Mouse (Mus musculus) frontal cortex, adult 2 months (tissue): ENCODE measurements around the gene Asb7. TPM values are rescaled to one million over a fixed set of nuclear protein-coding genes. Genes with fewer than 3 reads are reported as not detected.

Experiments
- DNase-seq, 2 experiments: peaks; one replicate each; pipeline ENCODE4 v3.0.0; 2022; ENCODE audit warnings: low spot score in 1 of 2; ENCODE audit errors: extremely low spot score in 1 of 2
- polyA plus RNA-seq: library from polyadenylated mRNA; depleted of rRNA; stranded (reverse); fragments of >200 nt; gene quantifications from 2 replicates; pipeline ENCODE4 v1.2.3, GENCODE M21; 2012; rRNA removed

Asb7 gene
- polyA plus RNA-seq, 1 experiment: 9.5 TPM

DNA sequence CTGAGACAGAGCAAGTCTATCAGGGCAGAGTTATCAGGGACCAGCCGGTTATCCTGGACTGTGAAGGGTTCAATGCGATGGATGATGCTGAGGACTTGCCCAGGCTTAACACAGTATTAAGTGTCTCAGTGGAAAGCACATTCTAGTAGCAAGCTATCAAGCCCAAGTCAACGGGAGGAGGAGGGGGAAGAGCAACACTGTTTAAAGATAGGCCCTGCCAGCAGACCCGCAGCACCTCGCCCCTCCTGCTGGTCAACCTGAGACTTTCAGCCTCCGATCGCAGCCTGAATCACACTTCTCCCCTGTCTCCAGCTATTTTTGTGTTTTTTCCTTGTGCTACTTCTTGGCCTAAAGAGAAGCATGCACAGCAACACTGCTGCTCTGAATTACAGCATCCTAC, 29.1 kb downstream of the Asb7 start:
- DNase-seq: no peak

DNA sequence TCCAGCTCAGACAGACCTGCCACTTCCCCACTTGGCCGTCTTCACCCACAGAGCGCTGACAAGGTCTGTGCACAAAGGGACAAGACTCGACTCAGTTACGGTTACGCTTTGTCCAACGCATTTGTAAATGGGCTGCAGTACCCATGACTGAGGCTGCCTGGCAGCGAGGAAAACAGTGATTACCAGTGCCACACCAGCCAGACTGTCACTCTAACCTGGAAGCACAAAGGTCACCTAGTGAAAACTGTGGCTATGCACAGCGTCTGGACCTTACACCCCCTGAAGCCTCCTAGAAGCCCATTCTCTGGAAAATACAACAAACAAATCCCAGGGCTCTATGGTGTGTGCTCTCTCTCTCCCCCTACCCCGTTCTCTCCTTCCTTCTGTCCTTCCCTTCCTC, 33.9 kb downstream of the Asb7 start:
- DNase-seq: no peak

DNA sequence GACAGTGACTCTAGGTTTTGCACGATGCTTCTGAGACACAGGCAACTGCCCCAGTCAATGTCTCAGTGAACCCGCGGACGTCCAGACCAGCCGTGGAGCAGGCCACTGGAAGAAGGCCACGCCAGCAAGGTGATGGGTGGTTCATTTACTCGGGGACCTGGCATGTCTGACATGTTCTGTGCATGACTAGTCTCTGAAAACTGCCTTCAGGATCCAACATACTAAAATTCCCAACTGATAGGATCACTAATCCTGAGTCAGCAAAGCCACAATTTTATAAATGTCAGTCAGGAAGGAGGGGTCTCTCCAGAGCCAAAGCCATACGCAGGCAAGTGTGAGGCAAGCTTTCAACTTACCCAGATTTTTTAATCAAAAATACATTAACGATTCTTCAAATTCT, 35.8 kb downstream of the Asb7 start:
- no peak for DNase-seq

DNA sequence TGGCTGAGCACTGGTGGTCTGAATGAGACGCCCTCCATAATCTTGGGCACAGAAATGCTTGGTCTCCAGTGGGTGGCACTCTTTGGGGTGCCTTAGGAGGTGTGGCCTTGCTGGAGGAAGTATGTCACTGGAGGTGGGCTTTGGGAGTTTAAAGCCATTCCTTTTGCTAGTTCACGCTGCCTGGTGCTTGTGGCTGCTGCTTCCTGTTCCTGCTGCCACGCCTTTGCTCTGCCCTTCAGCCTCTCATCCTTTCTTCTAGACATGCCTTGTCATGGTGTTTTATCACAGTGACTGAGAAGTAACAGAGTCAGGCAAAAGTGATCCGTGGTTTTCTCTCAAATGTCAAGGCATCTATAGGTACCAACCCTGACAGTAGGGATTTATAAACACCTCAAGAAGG, 37.2 kb downstream of the Asb7 start:
- no peak for DNase-seq

DNA sequence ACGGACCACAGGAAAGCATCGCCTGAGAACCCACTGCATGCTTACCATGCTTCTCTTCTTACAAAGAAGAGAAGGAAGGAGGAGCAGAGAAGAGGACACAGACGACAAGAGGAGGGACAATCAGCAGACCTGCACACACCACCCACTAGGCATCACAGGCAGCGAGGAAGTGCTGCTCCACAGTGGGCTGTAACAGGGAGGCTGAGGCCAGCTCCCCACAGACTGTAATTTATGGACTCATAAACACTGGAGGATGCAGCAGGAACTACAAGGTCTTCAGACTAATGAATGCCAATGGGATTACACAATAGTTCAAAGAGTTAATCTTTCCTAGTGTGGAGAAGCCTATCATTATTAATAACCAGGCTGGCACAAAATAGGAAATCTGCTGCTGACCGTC, 38.5 kb downstream of the Asb7 start:
- no peak for DNase-seq

DNA sequence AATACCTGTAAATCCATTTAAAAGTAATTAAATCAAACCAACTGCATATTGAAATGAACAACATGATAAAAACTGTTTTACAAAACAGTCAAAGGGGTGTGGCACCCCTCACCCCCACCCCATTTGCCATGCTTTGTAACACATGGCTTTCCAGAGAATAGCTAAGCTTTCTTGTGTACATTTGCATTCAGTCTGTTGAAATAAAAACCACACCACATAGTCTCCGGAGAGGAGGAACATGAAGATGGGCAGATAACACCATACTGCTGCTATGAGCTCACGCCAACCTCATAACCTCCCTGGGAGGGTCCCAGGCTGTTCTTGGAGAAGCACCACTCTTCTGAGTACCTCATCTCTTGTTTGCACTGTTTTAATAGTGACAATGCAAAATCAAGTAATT, 40.2 kb downstream of the Asb7 start:
- no peak for DNase-seq

DNA sequence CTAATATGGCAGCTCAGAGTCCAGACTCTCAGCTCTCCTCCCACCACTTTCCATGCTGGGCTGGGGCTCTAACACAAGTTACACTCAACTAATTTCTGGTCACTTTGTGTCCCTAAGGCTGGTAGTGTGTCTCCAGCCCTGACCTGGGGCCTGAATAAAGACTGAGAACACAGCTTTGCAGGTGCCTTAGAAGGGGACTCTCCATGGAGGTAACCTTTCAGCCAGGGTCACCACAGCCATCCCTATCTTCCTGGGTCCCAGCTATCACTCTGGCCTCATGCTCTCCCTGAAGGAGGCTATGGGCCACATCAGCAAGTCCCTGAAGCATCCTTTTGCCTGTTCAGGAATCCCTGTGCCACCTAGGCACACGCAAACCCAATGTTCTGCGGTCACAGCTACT, 43.7 kb downstream of the Asb7 start:
- no peak for DNase-seq

DNA sequence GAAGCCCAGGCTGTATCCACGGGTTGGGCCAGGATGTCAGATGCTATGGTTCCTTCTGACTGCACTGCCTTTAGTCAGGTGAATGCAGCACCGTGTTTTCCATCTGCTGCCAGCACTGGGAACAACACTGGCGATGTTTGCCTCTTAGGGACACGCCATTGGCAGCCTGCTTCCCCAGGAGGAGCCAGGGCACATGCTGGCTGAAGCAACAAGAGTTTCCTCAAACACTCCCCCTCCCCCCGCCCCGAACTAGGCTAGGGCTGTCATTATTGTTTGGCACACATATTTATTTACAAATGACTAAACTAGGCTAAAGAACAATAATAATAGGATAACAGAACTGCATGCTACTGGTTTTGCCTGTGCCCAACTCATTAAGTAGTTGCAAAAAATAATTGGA, 56.0 kb downstream of the Asb7 start:
- DNase-seq: no peak

DNA sequence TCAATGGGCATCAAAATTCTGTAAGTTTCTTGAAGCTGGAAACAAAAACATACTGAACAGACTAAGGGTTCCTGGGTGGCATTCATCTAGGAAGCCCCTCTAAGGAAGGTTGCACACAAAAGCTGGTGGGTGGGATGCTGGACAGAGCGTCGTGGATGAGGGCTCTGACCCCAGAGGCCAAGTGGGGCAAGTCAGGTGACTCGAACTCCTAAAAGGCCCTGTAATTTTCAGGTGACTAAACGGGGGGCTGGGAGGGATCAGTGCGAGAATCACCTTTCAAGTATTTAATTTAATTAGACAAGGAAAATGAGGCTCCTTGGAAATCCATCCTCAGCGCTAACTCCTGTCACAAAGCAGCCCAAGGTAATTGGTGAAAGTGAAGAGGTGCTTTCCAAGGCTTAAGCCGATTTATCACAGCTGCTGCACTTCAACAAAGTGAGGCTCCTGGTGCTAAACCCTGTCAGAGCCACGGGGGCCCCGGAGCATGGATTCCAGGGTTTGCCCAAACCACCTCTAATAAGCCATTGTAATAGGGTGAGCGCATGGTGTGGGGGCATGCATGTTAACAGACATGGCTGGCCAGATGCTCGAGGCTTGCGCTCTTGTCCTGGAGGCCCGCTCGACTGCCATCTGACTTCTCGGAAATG, 59.1 kb downstream of the Asb7 start:
- DNase-seq: no peak

DNA sequence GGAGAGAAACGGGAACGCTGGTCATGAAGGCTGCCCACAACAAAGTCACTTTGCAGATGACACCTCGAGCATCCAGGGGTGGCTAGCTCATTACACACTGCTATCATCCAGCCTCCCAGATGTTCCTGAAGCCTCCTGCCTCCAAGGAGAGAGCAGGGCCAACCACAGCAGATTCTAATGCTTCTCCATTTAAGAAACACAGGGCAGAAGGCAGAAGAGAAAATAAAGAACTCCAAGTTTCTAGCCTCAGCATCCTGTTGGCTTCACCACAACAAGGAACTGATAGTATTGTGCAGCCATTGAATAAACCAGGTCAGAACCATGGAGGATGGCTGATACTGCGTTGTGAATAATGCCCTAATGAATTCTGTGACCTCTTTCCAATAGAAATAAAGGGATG, 60.0 kb downstream of the Asb7 start:
- DNase-seq: no peak

DNA sequence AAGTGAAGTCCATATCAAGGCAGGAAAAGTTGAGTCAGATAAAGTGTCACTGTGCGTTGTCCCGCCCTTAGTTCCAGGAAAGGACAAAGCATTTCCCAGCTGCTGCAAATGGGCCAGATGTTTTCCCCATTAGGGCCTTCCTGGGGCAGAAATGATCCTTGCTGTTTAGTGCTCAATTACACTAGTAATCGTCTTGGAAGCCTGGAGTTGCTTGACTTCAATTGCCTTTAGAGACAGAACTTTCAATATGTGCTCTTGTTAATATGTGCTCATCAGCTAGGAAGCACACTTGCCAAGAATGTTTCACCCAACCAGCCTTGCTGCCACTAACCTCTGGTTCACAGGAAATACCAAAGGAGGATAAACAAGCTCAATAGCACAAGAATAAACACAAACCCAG, 66.0 kb downstream of the Asb7 start:
- DNase-seq: no peak

DNA sequence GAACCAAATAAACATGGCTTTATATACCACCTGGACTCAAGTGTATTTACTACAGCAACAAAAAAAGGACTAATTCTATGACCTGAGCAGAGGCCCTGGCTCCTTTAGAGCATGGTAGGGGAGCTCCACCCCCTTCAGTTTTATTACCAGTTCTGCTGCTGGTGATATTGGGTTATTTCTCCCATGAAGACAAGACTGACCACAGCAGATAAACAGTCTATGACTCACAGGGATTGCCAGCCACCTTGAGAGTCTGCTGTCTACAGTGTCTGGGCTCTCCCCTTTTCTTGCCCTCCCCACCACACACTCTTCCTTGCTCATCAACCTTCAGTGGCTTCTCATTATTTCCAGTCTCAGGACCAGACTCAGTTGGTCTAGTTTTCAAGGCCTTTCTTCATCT, 87.5 kb downstream of the Asb7 start:
- no peak for DNase-seq

DNA sequence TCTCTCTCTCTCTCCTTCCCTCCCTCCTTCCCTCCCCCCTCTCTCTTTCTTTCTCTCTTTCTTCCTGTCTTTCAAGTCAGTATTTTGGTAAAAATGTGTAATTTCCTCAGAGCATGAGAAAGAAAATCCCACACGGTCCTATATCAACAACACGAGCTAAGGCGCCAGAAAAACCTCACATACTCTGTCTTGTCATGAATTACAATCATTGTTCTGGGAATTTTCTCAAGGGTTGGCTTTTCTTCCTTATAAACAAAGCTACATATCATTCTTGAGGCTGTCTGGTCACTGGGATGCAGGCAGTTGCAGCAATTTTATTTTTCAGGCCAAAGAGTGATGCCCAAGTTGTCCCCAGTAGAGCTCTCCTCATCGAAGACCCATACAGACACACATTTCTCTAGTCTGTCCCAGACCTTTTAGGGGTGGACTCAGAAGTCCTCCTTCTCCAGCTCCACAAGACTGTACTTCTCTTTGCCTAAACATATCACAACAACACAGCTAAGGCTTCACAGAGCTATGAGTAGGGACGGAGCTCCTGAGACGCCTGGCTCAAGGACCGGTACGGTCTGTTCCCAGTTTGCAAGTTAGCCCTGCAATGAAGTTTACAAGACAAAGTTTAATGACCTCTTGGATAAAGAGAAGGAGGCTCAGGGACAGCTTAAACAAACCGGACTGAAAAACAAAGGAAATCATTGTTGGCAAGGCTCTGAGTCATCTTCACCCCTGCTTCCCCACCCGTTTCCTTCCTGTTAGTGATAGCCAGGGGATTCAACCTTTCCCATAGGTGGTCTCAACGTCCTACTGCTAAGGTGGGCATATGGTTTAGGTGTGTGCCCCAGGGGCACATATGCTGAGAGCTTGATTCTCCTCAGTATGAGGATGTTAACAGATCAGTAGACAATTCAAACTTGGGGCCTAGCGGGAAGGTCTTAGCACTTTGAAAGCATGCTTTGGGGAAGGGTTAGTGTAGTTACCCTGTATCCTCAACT, 88.5 kb downstream of the Asb7 start:
- DNase-seq: no peak

DNA sequence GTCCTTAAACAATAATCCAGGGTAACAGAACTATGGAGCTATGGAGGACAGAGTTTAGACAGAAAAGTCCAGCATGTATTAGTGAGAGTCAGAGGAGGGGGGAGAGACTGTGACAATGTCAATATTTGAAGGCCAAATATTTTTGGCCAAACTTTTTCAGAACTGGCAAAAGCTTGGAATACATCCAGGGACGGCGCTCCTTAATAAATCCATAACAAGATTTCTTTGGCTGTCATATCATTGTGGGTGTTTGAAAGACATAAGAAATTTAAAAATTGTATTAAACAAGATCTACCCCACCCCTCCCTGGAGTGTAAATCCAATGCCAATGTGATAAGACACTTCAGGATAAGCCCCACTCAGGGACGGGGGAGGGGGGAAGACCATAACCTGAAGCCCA, 89.3 kb downstream of the Asb7 start:
- no peak for DNase-seq

DNA sequence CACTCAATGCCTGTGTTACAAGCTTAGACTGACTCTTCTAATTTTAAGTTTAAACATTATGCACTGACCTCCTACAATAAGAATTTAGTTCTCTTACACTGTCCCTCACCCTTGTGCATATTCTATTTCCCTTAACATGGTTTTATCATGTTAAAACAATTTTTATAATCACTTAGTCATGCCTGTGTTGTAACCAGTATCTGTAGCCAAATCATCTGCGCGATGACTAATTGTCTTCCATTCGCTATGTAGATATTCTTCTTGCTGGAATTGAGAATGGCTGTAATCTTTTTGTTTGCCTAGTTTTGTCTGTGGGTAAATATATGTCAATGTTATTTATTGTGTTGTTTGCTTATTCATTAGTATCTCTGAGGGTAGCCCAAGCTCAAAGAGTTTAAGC, 91.5 kb downstream of the Asb7 start:
- DNase-seq: no peak

Other genes starting within 250 kb of the Asb7 start
- gene Lins1, start 293 bp upstream of the Asb7 start, polyA plus RNA-seq: 10.0 and 10.5 TPM in 2 replicates
- 0.21 and 0.34 TPM in 2 replicates for gene Cers3, start 53.9 kb upstream of the Asb7 start, polyA plus RNA-seq
- 2.7 and 3.3 TPM in 2 replicates for gene Adamts17, start 150.1 kb upstream of the Asb7 start, polyA plus RNA-seq